21 mouse cellular contexts compared by ENCODE assay signal in the genomic region with DNA sequence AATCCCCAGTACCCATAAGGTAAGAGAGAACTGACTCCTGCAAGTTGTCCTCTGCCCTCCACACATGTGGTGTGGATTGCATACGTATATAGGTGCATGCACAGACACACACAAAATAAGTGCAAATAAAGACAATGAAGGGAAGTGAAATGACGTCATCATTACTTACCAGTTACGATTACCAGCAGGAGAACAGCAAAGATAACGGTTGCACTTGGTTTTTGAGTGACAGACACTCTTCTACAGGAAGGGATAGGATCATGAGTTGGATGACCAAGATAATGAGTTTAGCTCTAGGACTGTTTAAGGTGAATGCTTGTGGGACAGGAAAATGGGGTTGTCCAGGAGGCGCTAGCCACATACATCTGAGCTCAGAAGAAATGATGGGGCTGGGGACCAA. TPM values are rescaled to one million over a fixed set of nuclear protein-coding genes. Genes with fewer than 3 reads are reported as not detected.
"Had no signal": no experiment of that assay in that cellular context is flagged by ENCODE, and none has a peak within 500 bp of the region (broad histone marks: within the 10 kb centered on the region; RNA-seq: fewer than 3 reads in every experiment).

No protein-coding gene starts in this region.

- H3K27ac ChIP-seq: neural tube, embryonic 12.5 days; neural tube, embryonic 13.5 days; neural tube, embryonic 15.5 days; stomach, embryonic 15.5 days; stomach, postnatal 0 days had no signal

- DNase-seq: retina, postnatal 1 day; right cerebral cortex, adult 18-20 months; right cerebral cortex, postnatal 14 days; right cerebral cortex, postnatal 25 days; right cerebral cortex, postnatal 4 days; spleen, adult 18-20 months; thymus, adult 18-20 months; thymus, adult 2 months; thymus, postnatal 14 days; thymus, postnatal 25 days; thymus, postnatal 36 days; thymus, postnatal 4 days had no signal

- H3K9me3 ChIP-seq: neural tube, embryonic 12.5 days; neural tube, embryonic 13.5 days; neural tube, embryonic 15.5 days; stomach, embryonic 15.5 days had no signal

- H3K36me3 ChIP-seq: neural tube, embryonic 12.5 days; neural tube, embryonic 13.5 days; neural tube, embryonic 15.5 days; stomach, embryonic 15.5 days had no signal

- H3K4me3 ChIP-seq: neural tube, embryonic 12.5 days; neural tube, embryonic 13.5 days; neural tube, embryonic 15.5 days; stomach, embryonic 15.5 days had no signal

- H3K27me3 ChIP-seq: neural tube, embryonic 12.5 days; neural tube, embryonic 13.5 days; neural tube, embryonic 15.5 days; stomach, embryonic 15.5 days had no signal

- H3K9ac ChIP-seq: neural tube, embryonic 12.5 days; neural tube, embryonic 13.5 days; neural tube, embryonic 15.5 days; stomach, embryonic 15.5 days had no signal

RNA-seq across cellular contexts. Expression of a gene that starts 58.4 kb away (rescaled TPM):
- total RNA-seq: neutrophil, adult 5-6 weeks had no signal
- polyA plus RNA-seq: small intestine, adult 2 months; spleen, adult 2 months; testis, adult 2 months had no signal
